Comparison of ENCODE assay signal across 1 mouse cellular context in the genomic region with DNA sequence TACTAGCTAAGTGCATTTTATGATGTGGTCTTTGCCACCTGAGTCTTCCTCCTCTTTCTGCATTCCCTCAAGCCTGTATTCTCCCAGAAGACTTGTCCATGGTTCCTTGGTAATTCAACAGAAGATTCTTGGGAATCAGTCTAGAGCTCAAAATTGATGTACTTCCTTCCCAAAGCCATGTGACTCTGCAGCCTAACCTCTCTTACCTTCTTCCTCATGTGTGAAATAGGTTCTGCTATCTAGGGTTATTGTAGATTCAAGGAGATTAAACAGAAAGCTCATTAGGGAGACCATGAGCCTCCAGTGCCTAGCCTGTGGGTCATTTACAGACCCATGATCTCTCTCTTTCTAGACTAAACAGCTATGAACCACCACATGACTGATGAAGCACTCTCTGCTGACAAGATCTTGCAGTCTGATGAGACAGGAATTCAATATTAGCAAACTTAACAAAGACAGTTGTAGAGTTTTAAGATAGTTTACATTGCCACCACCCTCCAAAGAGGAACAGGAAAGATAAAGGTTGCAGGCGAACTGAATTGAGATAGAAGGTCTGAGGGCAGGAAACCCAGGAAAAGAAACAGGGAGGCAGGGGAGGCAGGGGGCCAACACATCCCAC.
A peak's percentile ranks its signal among the peaks of the same experiment; 100 is the strongest.
TF ChIP-seq lines count a peak whose summit lies in the region.

No protein-coding gene starts in this region.

TF ChIP-seq in MEL, 35 proteins besides CTCF, POLR2A, EP300 and RAD21 (continued from another document):
- no peak for TF ChIP-seq POLR2AphosphoS5 (IDR thresholded peaks at IDR 0.05; ENCODE audit: borderline replicate concordance, low read depth, low read length)
- no peak for TF ChIP-seq MEF2A (IDR thresholded peaks at IDR 0.05; ENCODE audit: extremely low read depth, insufficient replicate concordance, low read depth, low read length, poor library complexity, severe bottlenecking)
- TF ChIP-seq GABPA (IDR thresholded peaks at IDR 0.05; ENCODE audit: low read depth, low read length): no peak
- no peak for TF ChIP-seq CHD1 (IDR thresholded peaks at IDR 0.05; ENCODE audit: low read depth, low read length)
- no peak for TF ChIP-seq UBTF (IDR thresholded peaks at IDR 0.05; ENCODE audit: borderline replicate concordance, insufficient read depth, low read depth, low read length)
- TF ChIP-seq RCOR1 (IDR thresholded peaks at IDR 0.05; ENCODE audit: low read depth, low read length): peak; percentile 70; the same call in 1 of the 2 replicates
- TF ChIP-seq POLR2AphosphoS2 (IDR thresholded peaks at IDR 0.05; ENCODE audit: low read length): 0 out of 2 replicates have a peak, but pooled peaks have one; percentile 38
- TF ChIP-seq MAZ (IDR thresholded peaks at IDR 0.05; ENCODE audit: low read depth, low read length): no peak
- TF ChIP-seq TCF12 (IDR thresholded peaks at IDR 0.05; ENCODE audit: low read depth, low read length): peak; percentile 61; the same call in 1 of the 2 replicates
- TF ChIP-seq KAT2A (conservative IDR thresholded peaks at IDR 0.05; ENCODE audit: low read depth, low read length): 0 out of 2 replicates have a peak, but pooled peaks have one; percentile 43
- peak; percentile 63; the same call in 1 of the 2 replicates for TF ChIP-seq ETS1 (IDR thresholded peaks at IDR 0.05; ENCODE audit: low read depth, low read length)
- peak; percentile 70; the same call in 1 of the 2 replicates for TF ChIP-seq MYC (IDR thresholded peaks at IDR 0.05; ENCODE audit: low read depth, low read length)
- peak; percentile 51; the same call in 1 of the 2 replicates for TF ChIP-seq MYB (IDR thresholded peaks at IDR 0.05; ENCODE audit: low read depth, low read length)
- peak; percentile 81 for TF ChIP-seq USF1 (IDR thresholded peaks at IDR 0.05; ENCODE audit: low read depth, low read length)
TF ChIP-seq in MEL: peak in this region for 15.
